Mouse (Mus musculus) thymus, adult 18-20 months (tissue): ENCODE results near the gene Spata31d1b.
A peak's percentile ranks its signal among the peaks of the same experiment; 100 is the strongest.
"Not testable (repeated sequence)": the region's sequence is repeated elsewhere in the genome, so short reads cannot be mapped to it uniquely, and the experiment has no call there.

Experiments
- DNase-seq, 2 experiments: peaks; one replicate each; pipeline ENCODE4 v3.0.0; 2022; ENCODE audit warnings: mixed read lengths in 2 of 2

Spata31d1b gene

DNA sequence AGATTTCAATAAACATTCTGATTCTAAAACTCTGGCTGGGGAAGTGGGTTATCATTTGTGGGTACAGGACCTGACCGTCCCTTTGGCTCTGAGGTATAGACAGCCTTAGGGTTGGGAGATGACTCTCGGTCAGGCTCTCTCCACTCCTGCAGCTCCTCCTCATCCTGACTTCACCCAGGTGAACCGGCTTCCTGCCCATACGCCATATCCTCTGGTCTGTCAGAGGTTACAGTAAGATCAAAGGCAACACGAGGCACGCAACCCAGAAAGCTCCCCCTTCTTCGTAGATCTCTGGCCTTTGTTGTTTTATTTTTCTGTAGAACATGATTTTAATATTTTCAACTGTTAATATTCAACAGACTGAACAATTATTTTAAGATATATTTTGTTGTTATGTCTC lies 16.3 kb upstream of the Spata31d1b start:
- DNase-seq: peak in 1 of 2 experiments; percentile 12

GRCm38 (mm10) chr13:59699131-59699530 lies 13.0 kb upstream of the Spata31d1b start:
- DNase-seq: no peak

- DNase-seq: not testable (repeated sequence)
Observed at GRCm38 (mm10) chr13:59700137-59700536, 11.9 kb upstream of the Spata31d1b start.

- DNase-seq: no peak
Observed at GRCm38 (mm10) chr13:59703514-59703913, 8.6 kb upstream of the Spata31d1b start.

DNA sequence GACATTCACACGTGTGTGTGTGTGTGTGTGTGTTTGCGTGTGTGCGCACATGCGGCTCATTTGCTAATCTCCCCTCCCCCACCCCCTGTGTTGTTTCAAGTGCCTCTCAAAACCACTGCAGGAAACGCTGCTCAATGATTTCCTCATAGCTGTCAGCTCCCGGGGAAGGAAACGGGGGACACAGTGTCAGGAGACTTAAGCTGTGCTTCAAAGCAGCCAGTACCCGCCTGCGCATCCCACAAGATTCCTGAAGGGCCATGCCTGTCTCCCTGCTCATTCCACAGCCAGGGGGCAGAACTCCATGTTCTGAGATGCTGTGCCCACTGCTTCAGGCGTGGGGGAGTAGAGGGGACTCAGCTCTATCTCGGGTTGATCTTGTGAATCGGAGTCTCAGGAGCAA lies 7.5 kb upstream of the Spata31d1b start:
- DNase-seq: peak in 1 of 2 experiments; percentile 23

- DNase-seq: no peak
Observed at GRCm38 (mm10) chr13:59710230-59710629, 1.9 kb upstream of the Spata31d1b start, which contains the start of gene Spata31d1a. Gene Spata31d1a, minus strand, starts transcription at chr13:59710330.

GRCm38 (mm10) chr13:59713710-59714109 lies 1.6 kb downstream of the Spata31d1b start:
- no peak for DNase-seq

DNA sequence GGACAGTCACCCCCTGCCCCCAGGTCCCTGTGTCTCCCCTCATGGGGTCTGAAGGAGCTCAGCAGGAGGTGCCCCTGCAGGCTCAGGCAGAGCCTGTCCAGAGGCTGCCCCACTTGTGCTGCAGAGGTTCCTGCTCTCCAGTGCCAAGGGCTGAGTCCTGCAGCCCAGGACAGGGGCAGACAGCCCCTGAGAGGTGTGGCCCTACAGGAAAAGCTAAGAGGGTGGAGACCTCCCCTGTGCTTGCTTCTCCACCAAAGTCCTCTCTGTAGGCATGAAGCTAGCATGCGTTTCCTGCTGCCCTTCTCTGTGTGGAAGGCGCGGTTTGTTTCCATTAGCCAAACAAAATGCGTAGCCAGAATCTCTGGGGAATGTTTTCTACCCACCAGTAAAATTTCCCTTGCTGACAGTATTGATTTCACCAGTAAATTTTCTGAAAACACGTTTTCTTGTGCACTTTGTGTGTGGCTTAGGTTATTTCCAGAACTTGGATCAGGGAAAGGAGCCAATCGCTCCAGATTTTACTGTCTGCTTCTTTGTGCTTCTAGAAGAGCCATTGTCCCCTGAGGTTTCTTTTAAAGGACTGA lies 6.9 kb downstream of the Spata31d1b start:
- not testable (repeated sequence) for DNase-seq

- DNase-seq: no peak
Observed at GRCm38 (mm10) chr13:59719475-59719874, 7.4 kb downstream of the Spata31d1b start.

- DNase-seq: not testable (repeated sequence)
Observed at GRCm38 (mm10) chr13:59722089-59722488, 10.0 kb downstream of the Spata31d1b start.

- DNase-seq: no peak
Observed at GRCm38 (mm10) chr13:59726139-59726867, 14.2 kb downstream of the Spata31d1b start.

GRCm38 (mm10) chr13:59728378-59729093 lies 16.5 kb downstream of the Spata31d1b start:
- DNase-seq: peak; percentile 44 to 54

- no peak for DNase-seq
Observed at GRCm38 (mm10) chr13:59731652-59732051, 19.6 kb downstream of the Spata31d1b start, which contains the start of gene Spata31d1d. Gene Spata31d1d, minus strand, starts transcription at chr13:59731752.

- no peak for DNase-seq
Observed at GRCm38 (mm10) chr13:59733936-59734335, 21.9 kb downstream of the Spata31d1b start.

GRCm38 (mm10) chr13:59734347-59734746 lies 22.3 kb downstream of the Spata31d1b start:
- DNase-seq: not testable (repeated sequence)

- no peak for DNase-seq
Observed at GRCm38 (mm10) chr13:59735190-59735589, 23.1 kb downstream of the Spata31d1b start.

DNA sequence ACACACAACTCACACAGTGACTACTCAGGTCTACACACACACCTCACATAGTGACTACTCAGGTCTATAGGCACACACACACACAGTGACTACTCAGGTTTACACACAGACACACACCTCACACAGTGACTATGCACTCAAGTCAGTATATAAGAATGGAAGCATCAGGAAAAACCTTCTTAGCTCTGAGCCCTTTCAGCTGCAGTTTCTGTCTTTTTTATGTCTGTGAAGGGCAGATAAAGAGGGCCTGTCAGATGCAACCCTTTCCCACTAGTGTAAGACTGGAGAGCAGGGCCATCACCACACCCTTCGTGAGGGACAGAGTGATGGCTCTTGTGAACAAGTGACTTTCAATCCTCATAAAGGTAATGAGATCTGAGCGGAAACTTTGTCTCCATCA lies 26.4 kb downstream of the Spata31d1b start:
- DNase-seq: no peak

GRCm38 (mm10) chr13:59739397-59739796 lies 27.3 kb downstream of the Spata31d1b start:
- no peak for DNase-seq

GRCm38 (mm10) chr13:59741096-59741495 lies 29.0 kb downstream of the Spata31d1b start:
- no peak for DNase-seq

DNA sequence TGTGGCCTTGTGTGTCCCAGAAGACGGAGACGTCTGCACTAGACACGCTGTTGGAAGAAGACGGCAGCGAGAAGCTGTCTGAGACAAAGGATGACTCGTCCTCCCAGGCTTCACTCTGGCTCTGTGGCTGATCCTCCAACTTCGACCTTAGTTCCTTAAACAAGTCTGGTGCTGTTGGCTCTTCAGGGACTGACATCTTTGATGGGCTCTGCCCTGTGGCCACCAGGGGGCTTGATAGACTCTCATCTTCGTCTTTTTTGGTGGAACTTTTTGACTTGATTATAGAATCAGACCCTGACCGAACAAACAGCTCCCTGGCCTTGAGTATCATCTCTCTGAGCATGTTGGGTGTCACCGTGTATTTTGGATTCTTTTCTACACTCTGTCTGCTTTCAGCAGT lies 29.6 kb downstream of the Spata31d1b start:
- DNase-seq: no peak

- no peak for DNase-seq
Observed at GRCm38 (mm10) chr13:59745462-59745861, 33.4 kb downstream of the Spata31d1b start.

- DNase-seq: no peak
Observed at GRCm38 (mm10) chr13:59746164-59746563, 34.1 kb downstream of the Spata31d1b start.

GRCm38 (mm10) chr13:59746711-59747110 lies 34.6 kb downstream of the Spata31d1b start, which contains the start of gene 1700014D04Rik:
Gene 1700014D04Rik, minus strand, starts transcription at chr13:59746752.
- no peak for DNase-seq
